Mouse (Mus musculus) E14TG2a.4 (cell line): ENCODE data around the gene Hist1h2bp.
"Not testable (repeated sequence)": the region's sequence is repeated elsewhere in the genome, so short reads cannot be mapped to it uniquely, and the experiment has no call there.

Experiments
- CTCF ChIP-seq: conservative IDR thresholded peaks from 2 replicates; pipeline ENCODE4 v1.5.1; 2014; ENCODE audit warnings: low read length
- NANOG ChIP-seq: IDR thresholded peaks from 2 replicates; pipeline ENCODE4 v1.6.1; 2014; ENCODE audit warnings: borderline replicate concordance, low read length, mixed read lengths
- POU5F1 ChIP-seq: IDR thresholded peaks from 2 replicates; pipeline ENCODE4 v1.6.1; 2014; ENCODE audit warnings: low read length, borderline replicate concordance

- not testable (repeated sequence) for TF ChIP-seq CTCF, POU5F1, NANOG
Measured at GRCm38 (mm10) chr13:21753524-21754285, 33.6 kb upstream of the Hist1h2bp start, which contains the start of the genes Hist1h2ak and Hist1h2bn.
